Mouse (Mus musculus): ENCODE results near the gene Myo1h.

The Myo1h gene

DNA sequence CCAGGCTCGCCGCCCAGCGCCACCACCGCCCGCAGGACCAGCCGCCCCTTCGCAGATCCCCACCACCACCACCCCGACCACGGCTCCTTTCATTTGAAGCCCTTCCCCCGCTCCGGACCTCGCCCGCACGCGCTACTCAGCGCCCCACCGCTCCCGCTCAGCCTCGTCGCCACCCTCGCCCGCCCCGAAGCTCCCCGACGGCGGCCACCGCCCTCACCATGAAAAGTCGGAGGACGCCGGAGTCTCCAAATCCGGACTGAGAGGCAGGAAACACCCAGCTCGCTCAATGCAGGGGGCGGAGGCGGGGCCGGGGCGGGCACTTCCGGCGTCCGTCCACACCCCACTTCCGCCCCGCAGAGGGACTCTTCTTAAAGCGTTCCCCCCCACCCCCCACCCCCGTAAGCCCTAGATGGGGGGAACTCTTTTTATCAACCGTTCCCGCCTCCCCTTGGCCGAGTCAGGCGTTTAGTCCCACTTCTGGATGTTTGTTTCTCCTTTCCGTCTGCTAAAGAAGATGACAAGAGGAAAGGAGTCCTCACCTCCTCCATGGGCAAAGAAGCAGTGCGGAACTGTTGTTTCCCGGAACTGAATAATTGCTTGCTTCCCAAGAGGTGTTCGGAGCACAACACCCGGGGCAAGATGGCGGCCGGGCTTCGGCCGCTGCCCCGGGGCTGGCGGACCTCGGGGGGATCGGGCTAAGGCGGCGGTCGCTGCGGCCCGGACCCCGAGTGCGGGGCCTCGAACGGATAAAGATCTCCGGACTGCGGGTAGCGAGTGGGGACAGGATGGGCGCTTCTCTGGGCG lies 91.4 kb downstream of the Myo1h start, which contains the start of the genes Kctd10 and Ube3b:
Gene Kctd10 (minus strand): TSS at position 300 of the 804 bp plus-strand sequence.
Gene Ube3b (plus strand): TSS at position 399 of the 804 bp plus-strand sequence.
- in situ Hi-C loops (cut with MboI; ENCODE audit: unreplicated experiment in 2 of 2): loop anchor here (5.0 kb wide), 2 partner anchors 63 to 68 kb away; no protein-coding TSS in a partner anchor

DNA sequence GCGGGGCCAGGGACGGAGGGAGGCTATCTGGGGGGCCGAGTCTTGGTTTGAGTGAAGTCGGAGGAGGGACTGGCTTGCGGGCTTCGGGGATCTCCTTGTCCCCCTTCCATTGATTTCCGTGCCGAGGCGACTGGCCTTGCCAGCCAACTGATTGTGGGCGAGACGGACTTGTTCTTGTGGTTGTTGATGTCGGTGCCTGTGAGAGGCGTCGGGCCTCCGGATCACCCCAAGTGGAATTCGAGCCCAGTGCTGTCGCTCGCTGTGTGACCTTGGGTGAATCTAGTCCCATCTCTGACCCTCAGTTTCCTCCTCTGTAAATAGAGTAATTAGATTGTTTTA lies 92.0 kb downstream of the Myo1h start:
- in situ Hi-C loops (cut with MboI; ENCODE audit: unreplicated experiment in 2 of 2): loop anchor here (5.0 kb wide), 2 partner anchors 64 to 69 kb away; no protein-coding TSS in a partner anchor

GRCm38 (mm10) chr5:114383184-114383904 lies 94.4 kb downstream of the Myo1h start:
- in situ Hi-C loops (cut with MboI; ENCODE audit: unreplicated experiment in 2 of 2): loop anchor here (5.0 kb wide), 2 partner anchors 66 to 71 kb away; no protein-coding TSS in a partner anchor

- in situ Hi-C loops (cut with MboI; ENCODE audit: unreplicated experiment in 2 of 2): loop anchor here (5.0 kb wide), 2 partner anchors 67 to 72 kb away; no protein-coding TSS in a partner anchor
These were observed 95.5 kb downstream of the Myo1h start for GRCm38 (mm10) chr5:114384448-114384847.

DNA sequence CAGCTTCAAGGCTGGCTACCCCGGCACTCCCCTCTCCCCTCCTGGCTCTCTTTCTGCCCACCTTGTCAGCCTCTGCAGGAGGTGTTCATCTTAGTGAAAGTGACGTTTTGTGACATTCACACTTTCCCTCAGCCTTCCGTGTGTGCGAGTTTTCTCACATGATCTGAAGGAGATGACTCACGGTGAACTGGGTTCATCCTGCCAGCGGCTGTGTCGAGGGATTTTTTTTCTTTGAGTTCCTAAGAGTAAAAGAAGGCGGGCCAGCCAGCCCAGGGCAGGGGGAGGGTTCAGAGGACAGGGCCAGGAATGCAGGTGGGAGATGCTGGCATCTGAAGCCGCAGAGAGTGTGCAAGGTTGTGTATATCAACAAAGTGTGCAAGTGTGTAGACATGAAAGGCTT lies 104.2 kb downstream of the Myo1h start:
- in situ Hi-C loops (cut with MboI; ENCODE audit: unreplicated experiment in 2 of 2): no loop called here

GRCm38 (mm10) chr5:114406592-114406991 lies 117.6 kb downstream of the Myo1h start:
- in situ Hi-C loops (cut with MboI; ENCODE audit: unreplicated experiment in 2 of 2): no loop called here

- in situ Hi-C loops (cut with MboI; ENCODE audit: unreplicated experiment in 2 of 2): no loop called here
These were observed 118.3 kb downstream of the Myo1h start for GRCm38 (mm10) chr5:114407269-114407668.

DNA sequence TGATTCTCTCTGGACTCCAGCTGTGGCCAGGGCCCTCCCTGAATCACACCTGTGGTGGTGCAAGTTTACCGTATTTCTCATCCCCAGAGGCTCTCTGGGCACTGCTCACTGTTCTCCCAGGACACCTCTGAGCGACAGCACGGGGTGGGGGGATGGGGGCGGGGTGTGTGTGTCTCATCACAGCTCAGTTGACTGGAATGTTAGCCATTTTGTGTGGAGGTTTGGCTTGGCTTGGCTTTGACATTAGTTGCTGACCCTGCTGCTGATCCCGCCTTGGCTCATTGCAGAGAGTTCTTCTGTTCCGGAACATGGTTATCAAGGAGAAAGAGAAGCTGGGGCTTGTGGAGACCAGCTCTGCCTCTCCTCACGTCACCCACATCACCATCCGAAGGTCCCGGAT lies 118.8 kb downstream of the Myo1h start:
- in situ Hi-C loops (cut with MboI; ENCODE audit: unreplicated experiment in 2 of 2): no loop called here

DNA sequence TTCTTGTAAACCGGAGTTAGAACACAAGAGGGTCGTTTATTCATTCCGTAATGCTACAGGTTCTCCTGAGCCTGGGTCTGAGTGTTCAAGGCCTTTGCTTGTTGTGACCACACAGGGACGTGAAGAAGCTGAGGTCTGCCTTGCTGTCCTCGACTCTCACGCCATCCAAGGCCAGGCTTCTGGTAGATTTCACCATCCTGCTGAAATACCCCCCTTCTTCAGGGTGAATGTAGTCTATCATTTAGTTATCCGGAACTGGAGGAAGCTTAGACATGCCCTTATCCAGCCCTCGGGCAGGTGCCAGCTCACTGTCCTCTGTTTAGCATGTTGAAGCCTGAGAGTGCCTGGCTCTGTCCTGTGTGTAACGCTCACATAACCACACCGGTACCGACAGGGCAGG lies 119.9 kb downstream of the Myo1h start:
- in situ Hi-C loops (cut with MboI; ENCODE audit: unreplicated experiment in 2 of 2): no loop called here

GRCm38 (mm10) chr5:114410429-114410828 lies 121.5 kb downstream of the Myo1h start:
- in situ Hi-C loops (cut with MboI; ENCODE audit: unreplicated experiment in 2 of 2): no loop called here

DNA sequence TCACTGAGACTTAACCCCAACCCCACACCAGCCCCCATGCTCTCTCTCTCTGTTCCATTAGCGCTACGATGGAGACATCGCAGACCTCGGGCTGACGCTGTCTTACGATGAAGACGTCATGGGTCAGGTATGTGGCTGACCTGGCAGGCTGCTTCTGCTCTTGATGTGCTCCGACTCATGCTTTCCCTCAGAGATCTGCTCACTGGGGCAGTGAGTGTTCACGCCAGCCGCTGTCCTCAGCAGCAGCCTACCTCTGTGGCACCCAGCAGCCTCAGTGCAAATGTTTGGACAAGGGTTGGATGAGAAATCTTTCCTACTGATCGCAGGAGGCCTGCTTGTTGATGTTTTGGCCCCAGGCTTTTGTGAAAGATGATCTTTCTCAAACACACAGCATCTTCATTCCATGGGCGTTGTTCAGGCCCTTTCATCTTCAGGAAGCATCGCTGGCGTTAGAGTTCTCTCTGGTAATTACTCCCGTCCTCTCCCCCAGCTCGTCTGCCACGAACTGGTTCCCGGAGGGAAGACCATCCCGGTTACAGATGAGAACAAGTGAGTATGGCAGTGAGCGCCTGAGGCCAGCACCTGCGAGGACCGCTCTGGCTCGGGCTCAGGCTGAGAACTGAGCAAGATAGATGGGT lies 123.5 kb downstream of the Myo1h start:
- in situ Hi-C loops (cut with MboI; ENCODE audit: unreplicated experiment in 2 of 2): no loop called here

- in situ Hi-C loops (cut with MboI; ENCODE audit: unreplicated experiment in 2 of 2): no loop called here
These were observed 124.2 kb downstream of the Myo1h start for GRCm38 (mm10) chr5:114413067-114413735.

Data from v-Abl transformed pro-B cells (cell line).